Mouse (Mus musculus) embryonic fibroblast, embryonic 13.5 days (primary cell): ENCODE measurements around the gene Chchd6.

Source experiments
- CTCF ChIP-seq: IDR thresholded peaks from 2 replicates; pipeline ENCODE4 v1.5.1; 2011; ENCODE audit warnings: mild to moderate bottlenecking, control low read depth, low read length, moderate library complexity, borderline replicate concordance; ENCODE audit not compliant: insufficient read depth
- POLR2A ChIP-seq: IDR thresholded peaks from 2 replicates; pipeline ENCODE4 v1.6.1; 2011; ENCODE audit warnings: low read depth, mild to moderate bottlenecking, control low read depth, low read length, moderate library complexity

DNA sequence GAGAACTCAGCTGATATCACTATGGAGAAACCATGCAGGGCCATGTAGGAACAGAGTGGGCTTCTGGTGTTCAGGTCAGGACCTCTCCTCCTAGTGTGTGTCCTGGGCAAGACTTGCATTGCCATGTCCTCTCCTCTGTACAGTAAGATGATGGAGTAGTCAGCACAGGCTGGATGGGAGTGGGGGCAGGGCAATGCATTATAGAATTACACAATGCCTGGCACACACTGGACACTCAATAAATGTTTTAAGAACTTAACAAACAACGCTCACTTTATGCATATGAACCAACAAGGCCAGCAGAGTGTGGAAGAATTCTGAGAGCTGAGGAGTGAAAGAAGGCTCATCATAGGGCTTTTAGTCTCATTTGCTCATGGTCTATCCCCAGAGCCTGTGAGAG, 171.0 kb downstream of the Chchd6 start:
- TF ChIP-seq CTCF: no peak
- TF ChIP-seq POLR2A: no peak
